Mouse (Mus musculus): Measurements from ENCODE around the gene Ap2b1.
A peak's percentile ranks its signal among the peaks of the same experiment; 100 is the strongest.

The Ap2b1 gene

GRCm38 (mm10) chr11:83442596-83443267 is 143.9 kb downstream of the Ap2b1 start:
- peak; percentile 82 for DNase-seq (ENCODE audit: low read depth, low spot score)

DNA sequence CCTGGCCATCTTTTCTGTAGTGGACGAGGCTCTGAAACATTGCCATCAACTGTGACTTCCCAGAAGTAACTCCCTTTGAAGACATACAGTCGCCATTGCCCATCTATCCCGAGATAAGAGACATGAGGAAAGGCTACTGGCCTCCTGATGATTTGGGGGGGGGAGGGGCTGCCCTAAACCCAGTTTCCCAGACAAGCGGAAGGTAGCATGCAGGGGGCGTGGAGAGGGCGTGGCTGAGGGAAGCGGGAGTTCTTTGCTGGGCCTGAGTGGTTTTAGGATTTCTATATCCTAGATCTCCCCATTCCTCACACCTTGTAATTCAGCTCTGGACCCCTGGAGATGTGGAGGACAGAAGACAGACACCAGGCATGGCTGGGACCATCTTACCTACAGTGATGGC is 145.0 kb downstream of the Ap2b1 start:
- DNase-seq (ENCODE audit: low read depth, low spot score) = no peak

- no peak for DNase-seq (ENCODE audit: low read depth, low spot score)
Observed at GRCm38 (mm10) chr11:83445001-83445400, 146.2 kb downstream of the Ap2b1 start.

DNA sequence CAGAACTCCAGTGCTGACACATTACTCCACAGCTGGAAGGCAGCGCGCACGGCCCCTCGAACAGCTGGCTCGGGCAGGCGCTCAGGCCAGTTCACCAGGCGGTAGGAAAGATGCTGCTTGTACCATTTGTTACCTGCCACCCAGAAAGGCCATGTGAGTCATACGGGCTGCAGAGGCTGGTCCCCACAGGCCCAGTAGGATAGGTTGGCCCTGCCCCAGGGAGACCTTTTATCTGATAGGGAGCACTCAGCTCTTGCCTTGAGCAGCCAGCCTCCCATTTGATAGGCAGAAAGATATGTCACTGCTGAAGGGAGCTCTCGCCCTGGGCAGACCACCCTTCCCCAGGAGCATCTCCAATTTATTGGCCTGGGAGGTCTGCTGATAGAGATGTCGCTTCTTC is 148.8 kb downstream of the Ap2b1 start:
- no peak for DNase-seq (ENCODE audit: low read depth, low spot score)

DNA sequence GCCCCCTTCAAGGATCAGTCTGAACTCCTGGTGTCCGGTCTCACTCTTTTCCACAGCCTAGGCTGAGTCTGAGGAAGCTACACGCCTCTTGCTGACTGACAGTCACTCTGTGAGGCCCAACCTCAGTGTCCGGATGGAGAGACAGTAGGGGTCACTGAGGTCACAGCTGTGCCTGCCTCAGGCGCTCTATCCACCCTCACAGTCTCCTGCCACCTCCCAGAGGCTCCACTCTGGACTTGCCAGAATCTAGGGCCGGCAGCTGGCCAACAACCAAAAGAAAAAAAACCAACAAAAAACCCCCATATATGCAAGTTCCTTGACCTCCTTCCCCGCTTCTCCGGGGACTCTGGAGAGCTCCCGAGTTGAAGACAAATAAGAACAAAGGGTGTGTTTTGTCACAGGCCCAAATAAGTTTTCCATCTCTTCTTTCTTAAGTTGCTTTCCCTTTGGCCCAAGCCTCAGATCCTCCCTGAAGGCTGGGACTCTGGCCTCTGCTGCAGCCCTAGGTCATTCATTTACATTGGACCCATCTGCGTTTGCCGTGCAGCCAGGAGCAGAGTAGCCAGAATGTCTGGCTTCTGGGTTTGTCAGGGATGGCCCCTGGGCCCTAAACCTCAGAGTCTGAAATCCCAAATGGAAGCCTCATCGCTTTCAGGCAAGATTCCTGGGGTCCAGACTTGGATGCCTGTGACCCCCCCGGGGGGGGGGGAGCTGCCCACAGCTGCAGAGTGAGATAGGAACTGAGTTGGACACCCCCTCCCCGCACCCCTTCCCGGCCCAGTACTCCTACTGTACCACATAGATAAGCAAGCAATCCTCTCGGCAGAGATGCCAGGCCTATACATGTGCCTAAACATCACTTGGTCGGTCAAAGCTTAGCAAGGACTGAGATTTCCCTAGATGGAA is 149.4 kb downstream of the Ap2b1 start:
- DNase-seq (ENCODE audit: low read depth, low spot score) = no peak

DNA sequence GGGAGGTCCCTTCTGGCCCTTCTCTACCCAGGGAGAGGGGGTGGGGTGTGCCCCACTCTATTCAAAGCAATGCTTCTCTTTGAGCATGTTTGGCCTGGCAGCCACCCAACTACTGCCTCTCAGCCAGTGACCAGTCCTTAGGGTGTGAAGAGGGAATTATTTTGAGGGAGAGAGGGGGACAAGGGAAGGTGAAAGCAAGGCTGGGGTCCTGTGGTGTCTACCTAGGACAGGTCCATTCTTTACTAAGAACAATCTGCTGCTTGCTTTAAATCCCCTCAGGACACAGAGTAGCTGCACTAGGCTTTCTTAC is 150.1 kb downstream of the Ap2b1 start:
- no peak for DNase-seq (ENCODE audit: low read depth, low spot score)

- no peak for DNase-seq (ENCODE audit: low read depth, low spot score)
Observed at GRCm38 (mm10) chr11:83449298-83449697, 150.5 kb downstream of the Ap2b1 start.

DNA sequence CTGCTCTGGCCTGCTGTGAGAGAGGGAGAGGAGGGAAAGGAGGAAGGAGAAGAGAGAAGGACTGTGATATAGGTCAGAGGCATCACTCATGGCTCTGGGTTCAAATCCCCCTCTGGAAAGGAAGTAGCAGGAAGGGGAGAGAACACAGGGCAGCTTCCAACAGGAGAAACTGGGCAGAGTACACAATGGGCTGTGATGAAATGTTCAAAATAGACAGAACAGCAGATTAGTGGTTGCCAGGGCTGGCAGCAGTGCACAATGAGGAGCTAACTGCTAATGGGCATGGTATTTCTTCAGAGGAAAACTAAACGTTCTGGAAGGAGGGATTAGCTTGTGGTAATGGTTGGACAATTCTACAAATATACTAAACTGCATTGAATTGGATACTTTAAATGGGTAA is 151.7 kb downstream of the Ap2b1 start:
- no peak for DNase-seq (ENCODE audit: low read depth, low spot score)

GRCm38 (mm10) chr11:83451281-83451680 is 152.5 kb downstream of the Ap2b1 start:
- no peak for DNase-seq (ENCODE audit: low read depth, low spot score)

- no peak for DNase-seq (ENCODE audit: low read depth, low spot score)
Observed at GRCm38 (mm10) chr11:83454548-83454947, 155.7 kb downstream of the Ap2b1 start.
